Mouse (Mus musculus): ENCODE measurements around the gene Fmnl2.

Gene Fmnl2

DNA sequence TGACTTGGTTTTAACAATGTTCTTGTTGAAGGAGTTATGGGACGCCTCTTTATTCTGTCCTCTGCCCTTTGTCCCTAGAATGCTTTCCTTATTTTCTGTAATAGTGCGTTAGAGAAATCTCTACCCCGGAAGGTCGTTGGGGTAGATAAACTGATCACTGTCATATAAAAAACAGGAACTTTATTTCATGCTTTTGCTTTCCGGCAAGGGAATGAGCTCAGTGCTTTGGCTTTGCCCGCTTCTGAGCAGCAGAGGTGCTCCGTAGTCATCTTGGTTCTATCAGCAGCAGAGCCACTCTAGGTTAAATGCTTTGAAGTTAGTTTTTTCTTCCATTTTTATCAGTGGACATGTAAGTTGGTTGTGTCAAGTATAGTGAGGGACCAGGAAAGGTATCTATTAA is 135.6 kb downstream of the Fmnl2 start:
- in situ Hi-C loops (cut with MboI; ENCODE audit: low pct_unique_long_range_greater_than_20kb in 1 of 2, low sequenced_read_pairs in 2 of 2, unreplicated experiment in 1 of 2) = no loop called here

DNA sequence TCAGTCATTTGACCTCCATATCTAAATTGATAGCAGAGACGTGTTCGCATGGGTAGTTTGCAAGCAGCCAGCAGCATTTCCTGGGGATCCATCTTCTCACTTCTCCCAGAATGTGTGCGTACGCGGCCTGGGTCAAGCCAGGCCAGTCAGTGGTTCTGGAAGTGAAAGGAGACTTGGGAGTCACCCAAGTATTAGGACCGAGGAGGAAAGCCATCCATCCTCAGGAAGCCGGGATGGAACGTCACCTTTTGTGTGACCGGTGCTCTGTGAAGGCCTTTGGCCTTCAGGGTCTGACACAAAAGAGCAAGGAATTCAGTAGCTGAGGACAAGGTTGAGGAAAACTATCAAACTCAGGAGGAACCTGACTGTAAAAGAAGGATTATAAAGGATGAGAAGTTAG is 136.9 kb downstream of the Fmnl2 start:
- in situ Hi-C loops (cut with MboI; ENCODE audit: low pct_unique_long_range_greater_than_20kb in 1 of 2, low sequenced_read_pairs in 2 of 2, unreplicated experiment in 1 of 2) = no loop called here

DNA sequence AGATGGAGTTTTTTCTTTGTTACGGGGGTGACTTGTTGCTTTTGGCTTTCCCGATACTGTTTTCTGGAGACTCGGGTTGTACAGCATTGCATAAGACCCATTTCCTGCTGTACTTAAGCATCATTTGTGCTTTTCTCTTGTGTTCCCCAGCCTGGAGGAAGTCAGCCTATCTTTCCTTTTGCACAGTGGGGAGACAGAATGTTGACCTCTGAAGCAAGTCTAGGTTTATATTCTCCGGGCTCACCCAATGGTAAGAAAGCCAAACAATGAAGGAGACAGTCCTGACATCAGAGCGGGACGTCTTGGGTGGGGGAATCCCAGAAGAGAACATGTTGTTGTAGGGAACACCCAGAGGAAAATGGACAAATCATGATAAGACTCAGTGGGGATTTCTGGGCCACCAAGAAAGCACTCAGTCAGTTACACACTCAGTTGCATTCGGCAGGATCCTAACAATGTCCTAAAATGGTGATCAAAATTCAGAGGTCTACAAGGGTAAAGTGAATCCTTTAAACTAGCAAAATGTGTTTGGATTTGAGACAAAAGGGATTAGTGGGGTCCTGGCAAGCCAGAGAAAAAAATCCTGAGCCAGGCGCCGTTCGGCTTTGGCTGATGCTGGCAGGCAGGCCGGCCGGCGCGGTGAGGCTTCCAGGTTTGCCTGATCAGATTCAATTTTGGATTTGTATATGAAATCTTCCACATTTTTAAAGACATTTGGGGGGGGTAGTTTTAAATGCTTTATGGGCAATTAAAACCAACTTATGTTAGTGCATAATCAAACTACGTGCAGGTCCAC is 140.5 kb downstream of the Fmnl2 start:
- in situ Hi-C loops (cut with MboI; ENCODE audit: low pct_unique_long_range_greater_than_20kb in 1 of 2, low sequenced_read_pairs in 2 of 2, unreplicated experiment in 1 of 2) = no loop called here

DNA sequence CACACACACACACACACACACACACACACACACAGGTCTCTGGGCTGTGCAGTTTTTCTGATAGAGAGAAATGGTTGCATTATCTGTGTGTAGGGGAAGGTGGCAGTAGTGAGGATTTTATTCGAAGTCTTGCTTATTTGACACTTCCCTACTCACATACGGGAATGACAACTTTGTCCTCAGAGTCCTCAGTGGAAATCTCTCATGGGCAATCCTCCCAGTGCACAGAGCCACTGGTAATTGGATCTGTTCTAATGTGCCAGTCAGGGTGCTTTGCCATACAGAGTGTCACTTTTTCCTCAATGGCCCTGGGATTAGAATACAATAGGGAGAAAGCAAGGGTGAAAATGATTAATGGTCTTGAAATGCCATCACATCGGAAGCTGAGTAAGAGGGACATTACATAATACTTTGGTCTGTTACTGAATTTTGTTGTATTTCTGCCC is 141.9 kb downstream of the Fmnl2 start:
- in situ Hi-C loops (cut with MboI; ENCODE audit: low pct_unique_long_range_greater_than_20kb in 1 of 2, low sequenced_read_pairs in 2 of 2, unreplicated experiment in 1 of 2) = no loop called here

DNA sequence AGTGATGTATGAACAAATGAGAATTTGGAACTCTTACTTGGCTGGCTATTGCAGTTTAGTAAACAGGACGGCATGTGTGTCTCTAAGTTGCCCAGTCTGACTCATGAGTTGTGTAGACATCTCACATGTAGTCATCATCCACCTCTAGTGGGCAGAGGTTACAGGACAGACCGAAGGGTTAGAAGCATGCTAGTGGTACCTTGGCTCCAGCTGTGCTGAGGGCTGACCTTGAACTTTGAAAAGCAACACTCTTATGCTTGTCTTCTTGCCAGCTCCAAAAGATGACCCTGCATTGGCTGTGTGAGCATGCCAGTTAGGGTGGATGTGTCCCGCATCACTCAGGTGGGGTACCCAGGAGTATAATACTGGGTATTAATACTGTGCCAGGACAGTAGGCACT is 142.8 kb downstream of the Fmnl2 start:
- in situ Hi-C loops (cut with MboI; ENCODE audit: low pct_unique_long_range_greater_than_20kb in 1 of 2, low sequenced_read_pairs in 2 of 2, unreplicated experiment in 1 of 2) = no loop called here

DNA sequence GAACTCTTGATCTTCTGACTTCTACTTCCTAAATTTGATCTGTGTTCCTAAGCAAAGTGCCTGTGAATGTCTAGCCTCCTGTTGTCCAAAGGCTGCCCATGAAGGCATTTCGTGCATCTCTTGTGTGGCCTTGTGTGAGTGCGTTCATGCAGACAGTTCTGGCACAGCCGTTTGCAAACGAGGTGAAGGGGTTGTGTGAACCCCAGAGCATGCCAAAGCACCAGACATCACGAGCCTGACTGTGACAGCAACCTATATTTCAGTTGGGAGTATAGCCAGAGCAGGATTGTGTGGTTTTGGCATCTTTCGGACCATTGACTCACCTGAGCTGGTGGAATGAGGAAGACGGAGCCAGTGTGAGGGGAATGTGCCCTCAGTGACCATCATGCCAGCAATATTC is 148.5 kb downstream of the Fmnl2 start:
- in situ Hi-C loops (cut with MboI; ENCODE audit: low pct_unique_long_range_greater_than_20kb in 1 of 2, low sequenced_read_pairs in 2 of 2, unreplicated experiment in 1 of 2) = no loop called here

DNA sequence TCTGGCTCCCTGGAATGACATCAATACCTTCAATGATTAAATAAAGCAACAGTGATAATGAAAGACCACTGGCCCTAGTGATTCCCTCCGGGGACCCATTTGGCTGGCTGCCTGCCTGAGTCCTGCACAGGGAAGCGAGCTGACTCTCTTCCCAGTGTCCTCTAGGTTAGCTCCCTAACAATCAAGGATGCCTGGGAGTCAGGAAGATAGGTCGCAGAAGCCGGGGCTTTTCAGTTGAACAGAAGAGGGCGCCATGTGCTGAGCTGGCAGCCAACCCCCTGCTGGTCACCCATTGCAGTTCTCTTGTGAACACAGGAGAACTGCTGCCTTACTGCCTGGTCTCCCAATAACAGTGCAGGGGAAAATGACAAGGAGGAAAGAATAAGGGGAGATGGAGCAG is 149.5 kb downstream of the Fmnl2 start:
- in situ Hi-C loops (cut with MboI; ENCODE audit: low pct_unique_long_range_greater_than_20kb in 1 of 2, low sequenced_read_pairs in 2 of 2, unreplicated experiment in 1 of 2) = no loop called here

DNA sequence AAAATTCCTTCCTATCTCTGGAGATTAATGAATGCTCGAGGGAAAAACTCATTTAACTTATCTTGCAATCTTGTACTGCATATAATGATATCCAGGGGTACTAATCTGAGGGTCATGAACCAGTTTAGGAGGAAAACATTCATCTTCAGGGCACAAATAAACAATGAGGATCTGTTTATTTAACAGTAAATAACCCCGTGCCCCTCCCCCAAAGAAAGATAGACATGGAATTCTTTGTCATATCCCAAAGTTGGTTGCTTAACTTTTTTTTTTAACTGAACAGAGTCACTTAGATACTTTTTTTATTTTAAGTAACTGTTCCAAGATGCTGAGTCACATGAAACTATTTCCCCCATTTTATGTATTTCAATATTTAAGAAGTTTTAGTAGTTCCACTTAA is 155.4 kb downstream of the Fmnl2 start:
- in situ Hi-C loops (cut with MboI; ENCODE audit: low pct_unique_long_range_greater_than_20kb in 1 of 2, low sequenced_read_pairs in 2 of 2, unreplicated experiment in 1 of 2) = no loop called here

DNA sequence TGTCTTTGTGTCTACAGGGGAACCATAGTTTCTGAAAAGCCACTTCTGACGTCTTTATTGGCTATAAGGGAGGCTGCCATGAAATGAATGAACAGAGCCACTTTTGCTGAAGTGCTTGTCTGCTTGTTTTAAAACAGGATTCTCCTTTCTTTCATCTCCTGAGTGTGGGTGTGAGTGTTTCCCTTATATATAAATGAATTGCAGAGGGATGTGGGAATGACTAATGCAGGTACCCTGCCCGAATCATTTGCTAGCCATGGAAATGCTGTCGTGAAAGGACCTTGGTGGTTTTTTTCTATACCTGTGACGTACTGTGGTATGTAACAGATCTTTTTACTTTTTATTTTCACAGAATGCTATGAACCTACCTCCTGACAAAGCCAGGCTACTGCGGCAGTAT is 156.8 kb downstream of the Fmnl2 start:
- in situ Hi-C loops (cut with MboI; ENCODE audit: low pct_unique_long_range_greater_than_20kb in 1 of 2, low sequenced_read_pairs in 2 of 2, unreplicated experiment in 1 of 2) = no loop called here

DNA sequence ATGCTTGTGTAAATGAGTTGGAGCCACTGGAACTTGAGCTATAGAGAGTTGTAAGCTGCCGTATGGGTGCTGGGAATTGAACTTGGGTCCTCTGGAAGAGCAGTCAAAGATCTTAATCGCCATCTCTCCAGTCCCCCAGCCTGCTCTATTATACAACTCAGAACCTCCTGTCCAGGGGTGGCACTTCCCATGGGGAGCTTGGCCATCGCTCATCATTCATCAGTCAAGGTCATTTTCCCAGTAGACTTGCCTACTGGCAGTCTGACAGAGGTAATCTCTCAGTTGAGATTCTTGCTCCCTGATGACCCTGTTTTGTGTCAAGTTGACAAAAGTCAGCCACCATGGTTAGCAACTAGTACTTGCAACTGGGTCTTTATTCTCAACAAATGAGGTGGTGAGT is 165.3 kb downstream of the Fmnl2 start:
- in situ Hi-C loops (cut with MboI; ENCODE audit: low pct_unique_long_range_greater_than_20kb in 1 of 2, low sequenced_read_pairs in 2 of 2, unreplicated experiment in 1 of 2) = no loop called here

DNA sequence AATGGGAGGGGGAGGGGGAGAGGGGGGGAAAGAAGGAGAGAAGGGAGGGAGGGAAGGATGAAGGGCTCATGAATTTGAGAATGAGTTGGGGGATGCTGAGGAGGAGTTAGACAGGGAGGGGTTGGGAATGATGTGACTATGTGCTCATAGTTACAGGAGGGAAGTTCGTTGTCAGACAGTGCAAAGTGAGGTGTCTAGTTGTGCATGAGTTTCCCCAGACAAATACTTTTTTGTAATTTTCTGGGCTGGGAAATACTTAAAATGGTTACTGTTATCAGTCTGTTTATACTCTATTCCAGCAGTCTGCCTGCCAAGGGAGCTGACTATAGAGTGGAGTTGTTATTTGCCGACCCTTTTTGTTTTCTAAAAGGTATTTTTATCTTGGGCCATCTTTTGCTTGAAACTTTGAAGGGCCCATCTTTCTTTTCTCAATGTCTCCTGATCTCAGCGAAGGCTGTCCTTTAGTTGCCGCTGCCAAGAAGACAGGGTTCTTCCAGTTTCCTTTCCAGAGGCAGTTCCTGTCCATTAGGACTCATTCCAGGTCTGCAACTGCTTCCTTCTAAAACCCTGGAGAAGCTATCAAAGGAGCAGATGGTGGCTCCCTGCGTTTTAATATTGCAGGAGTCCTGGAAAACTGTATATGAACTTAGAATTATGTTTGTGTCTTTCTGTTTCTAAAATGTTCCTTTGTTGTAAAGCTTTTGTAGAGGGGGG is 168.6 kb downstream of the Fmnl2 start:
- in situ Hi-C loops (cut with MboI; ENCODE audit: low pct_unique_long_range_greater_than_20kb in 1 of 2, low sequenced_read_pairs in 2 of 2, unreplicated experiment in 1 of 2) = no loop called here

DNA sequence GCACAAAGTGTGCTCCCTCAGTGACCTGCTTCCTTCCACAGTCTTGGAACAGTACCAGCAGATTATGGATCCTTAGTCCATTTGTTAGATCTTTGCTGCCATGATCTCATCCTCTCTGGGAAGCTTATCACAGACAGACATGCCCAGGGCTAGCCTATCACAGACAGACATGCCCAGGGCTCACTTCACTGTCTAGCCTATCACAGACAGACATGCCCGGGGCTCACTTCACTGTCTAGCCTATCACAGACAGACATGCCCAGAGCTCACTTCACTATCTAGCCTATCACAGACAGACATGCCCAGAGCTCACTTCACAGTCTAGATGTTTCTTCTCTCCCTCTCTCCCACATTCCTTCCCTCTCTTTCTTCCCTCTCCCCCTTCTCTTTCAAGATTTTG is 171.2 kb downstream of the Fmnl2 start:
- in situ Hi-C loops (cut with MboI; ENCODE audit: low pct_unique_long_range_greater_than_20kb in 1 of 2, low sequenced_read_pairs in 2 of 2, unreplicated experiment in 1 of 2) = no loop called here

DNA sequence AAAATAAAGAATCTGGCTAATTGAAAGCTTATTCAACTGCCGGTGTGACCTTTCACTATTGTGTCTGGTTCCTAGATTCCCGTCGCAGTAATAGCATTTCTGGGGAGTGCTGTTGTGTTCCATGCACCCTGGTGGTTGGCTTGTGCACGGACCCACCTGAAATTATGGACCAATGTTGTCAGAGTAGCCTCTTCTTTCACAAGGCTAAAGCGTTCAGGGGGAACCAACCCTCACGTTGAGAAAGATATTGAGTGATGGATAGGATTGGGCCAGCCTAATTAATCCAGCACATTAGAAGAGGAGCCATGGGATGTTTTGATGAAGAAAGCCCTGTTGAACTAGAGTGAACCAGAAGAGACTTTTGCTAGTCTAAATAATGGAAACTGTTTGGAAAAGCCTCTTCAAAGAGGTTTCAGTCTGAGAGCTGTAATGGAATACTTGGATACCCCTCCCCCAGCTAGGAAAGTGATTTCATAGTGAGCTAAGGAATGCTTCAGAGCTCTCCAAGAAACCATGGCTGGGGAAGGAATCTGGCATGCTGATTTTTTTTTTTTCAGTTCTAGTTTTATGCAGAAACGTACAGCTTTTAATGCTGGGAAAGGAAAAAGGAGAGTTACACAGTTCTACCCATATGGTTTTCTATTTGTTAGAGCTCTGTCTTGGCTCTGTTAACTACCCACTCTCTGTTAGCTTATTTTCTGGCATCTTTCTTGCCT is 172.2 kb downstream of the Fmnl2 start:
- in situ Hi-C loops (cut with MboI; ENCODE audit: low pct_unique_long_range_greater_than_20kb in 1 of 2, low sequenced_read_pairs in 2 of 2, unreplicated experiment in 1 of 2) = no loop called here

DNA sequence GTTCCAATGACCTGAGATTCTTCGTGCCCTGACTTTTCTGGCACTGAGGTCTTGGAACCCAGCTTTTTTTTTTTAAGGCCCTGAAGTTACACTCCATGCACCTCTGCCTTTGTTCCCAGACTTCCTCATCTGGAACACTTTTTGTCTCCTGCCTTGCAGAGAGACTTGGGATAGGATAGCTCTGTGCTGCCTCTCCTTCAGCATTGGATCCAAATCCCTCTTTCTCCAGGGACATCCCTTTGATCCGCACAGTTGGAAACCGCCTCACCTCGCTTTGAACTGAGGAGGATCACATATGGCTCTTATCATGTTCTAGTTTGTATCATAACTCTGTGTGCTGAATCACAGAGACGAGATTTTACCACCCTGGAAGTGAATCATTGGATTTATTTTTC is 172.8 kb downstream of the Fmnl2 start:
- in situ Hi-C loops (cut with MboI; ENCODE audit: low pct_unique_long_range_greater_than_20kb in 1 of 2, low sequenced_read_pairs in 2 of 2, unreplicated experiment in 1 of 2) = no loop called here

DNA sequence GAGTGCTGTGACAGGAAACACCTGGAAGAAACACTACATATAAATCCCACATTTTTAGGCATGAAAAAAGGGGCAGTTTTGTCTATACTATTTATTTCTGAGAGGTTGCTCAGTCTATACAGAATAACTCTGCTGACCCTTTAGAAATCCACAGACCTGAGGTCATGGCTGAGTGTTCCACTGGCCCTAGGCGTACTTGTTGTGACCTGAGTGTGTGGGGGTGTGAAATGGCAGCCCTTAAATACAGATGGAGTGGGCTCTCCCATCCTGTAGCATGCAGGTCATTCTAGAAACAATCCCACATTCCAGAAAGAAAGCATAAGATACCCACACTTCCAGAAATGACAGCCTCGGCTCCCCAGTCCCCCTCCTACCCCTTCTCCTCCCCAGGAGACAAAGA is 180.6 kb downstream of the Fmnl2 start:
- in situ Hi-C loops (cut with MboI; ENCODE audit: low pct_unique_long_range_greater_than_20kb in 1 of 2, low sequenced_read_pairs in 2 of 2, unreplicated experiment in 1 of 2) = no loop called here

DNA sequence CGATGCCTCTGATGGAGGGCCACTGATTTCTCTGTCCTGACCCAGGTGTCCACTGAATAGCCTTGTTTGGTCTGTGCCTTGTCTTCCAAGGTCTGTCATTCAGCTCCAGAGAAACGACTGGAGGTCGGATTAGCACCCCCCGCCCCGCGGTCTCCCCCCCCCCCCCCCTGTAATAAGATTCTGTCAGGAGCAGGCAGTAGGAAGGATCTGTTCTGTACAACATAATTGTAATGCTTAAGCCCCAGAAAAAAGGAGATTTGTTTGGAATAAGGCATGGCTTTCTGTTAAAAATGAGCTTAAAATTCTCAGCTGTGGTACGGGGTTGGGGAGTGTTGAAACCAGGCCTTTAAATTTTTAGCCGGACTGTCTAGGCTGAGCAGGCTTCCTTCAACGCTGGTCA is 181.1 kb downstream of the Fmnl2 start:
- in situ Hi-C loops (cut with MboI; ENCODE audit: low pct_unique_long_range_greater_than_20kb in 1 of 2, low sequenced_read_pairs in 2 of 2, unreplicated experiment in 1 of 2) = no loop called here

DNA sequence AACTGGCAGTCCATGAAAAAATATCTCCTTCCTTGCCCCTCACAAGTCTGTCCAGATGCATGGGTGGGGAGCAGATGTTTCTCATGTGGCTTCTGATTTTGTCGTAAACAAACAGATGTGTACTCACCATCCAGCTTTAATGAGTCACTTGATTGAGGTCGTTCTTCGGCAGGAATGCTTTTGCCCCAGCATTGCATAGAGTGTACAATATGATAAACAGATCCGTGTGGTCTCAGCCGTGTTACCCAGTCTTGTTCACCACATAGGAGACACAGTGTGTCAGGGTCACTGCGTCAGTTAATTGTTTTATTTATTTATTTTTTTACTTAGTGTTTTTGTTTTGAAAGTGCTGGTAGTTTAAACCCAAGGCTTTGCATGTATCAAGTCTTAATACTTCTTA is 189.4 kb downstream of the Fmnl2 start:
- in situ Hi-C loops (cut with MboI; ENCODE audit: low pct_unique_long_range_greater_than_20kb in 1 of 2, low sequenced_read_pairs in 2 of 2, unreplicated experiment in 1 of 2) = no loop called here

DNA sequence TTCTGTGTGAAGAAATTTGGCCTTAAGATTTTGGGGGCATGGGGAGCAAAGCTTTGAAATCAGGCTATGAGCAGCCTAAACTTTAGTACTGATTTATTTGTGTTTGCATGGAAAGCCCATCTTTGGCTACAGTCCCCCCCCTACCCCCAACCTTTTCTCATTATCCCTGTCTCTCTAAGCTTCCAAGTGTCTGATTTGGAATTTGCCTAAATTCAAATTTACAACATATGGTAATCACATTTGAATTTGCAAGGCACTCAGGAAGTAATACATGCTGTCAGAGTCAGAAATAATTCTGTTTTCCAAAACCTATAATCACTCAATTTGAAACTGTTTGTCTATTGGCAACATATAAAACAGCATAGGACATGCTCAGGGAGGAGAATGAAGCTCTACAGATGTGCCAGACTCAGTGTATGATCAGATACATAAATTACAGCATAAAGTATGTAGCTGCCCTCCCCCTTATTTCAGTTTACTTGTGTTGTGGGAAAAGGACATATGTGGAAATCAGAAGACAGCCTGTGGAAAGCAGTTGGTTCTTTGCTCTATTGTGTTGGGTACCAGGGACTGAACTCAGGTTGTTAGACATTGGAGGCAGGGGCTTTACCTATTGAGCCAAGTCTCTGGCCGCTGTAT is 190.2 kb downstream of the Fmnl2 start:
- in situ Hi-C loops (cut with MboI; ENCODE audit: low pct_unique_long_range_greater_than_20kb in 1 of 2, low sequenced_read_pairs in 2 of 2, unreplicated experiment in 1 of 2) = no loop called here

DNA sequence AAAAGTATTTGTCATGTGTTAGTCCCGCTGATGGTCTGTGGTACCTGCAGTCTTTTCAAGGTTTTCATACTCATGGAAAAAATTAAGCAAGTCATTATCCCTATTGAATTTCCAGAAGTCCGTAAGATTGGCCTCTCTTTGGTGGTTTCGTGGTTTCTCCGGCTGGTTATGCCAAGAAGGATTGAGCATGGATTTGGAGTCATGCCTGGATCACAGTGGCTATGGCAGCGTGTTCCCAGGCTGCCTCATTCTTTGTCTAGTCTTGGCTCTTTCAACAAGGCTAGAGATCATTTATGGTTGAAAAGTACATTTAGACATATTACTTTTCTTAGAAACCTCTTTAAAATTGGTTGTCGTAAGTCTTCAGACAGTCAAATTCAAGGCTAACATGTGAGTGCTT is 192.7 kb downstream of the Fmnl2 start:
- in situ Hi-C loops (cut with MboI; ENCODE audit: low pct_unique_long_range_greater_than_20kb in 1 of 2, low sequenced_read_pairs in 2 of 2, unreplicated experiment in 1 of 2) = no loop called here

Data from mouse embryonic stem cell (cell line).